Mouse (Mus musculus) cerebellum, postnatal 4 days (tissue): Measurements from ENCODE around the gene Arl4d.
A peak's percentile ranks its signal among the peaks of the same experiment; 100 is the strongest.
"Not testable (repeated sequence)": the region's sequence is repeated elsewhere in the genome, so short reads cannot be mapped to it uniquely, and the experiment has no call there.

Source experiments
- DNase-seq, 2 experiments: peaks; one replicate each; pipeline ENCODE4 v3.0.0; 2022; ENCODE audit warnings: low spot score in 2 of 2, mixed read lengths in 1 of 2

The Arl4d gene

GRCm38 (mm10) chr11:101664825-101665635 lies at the start of gene Arl4d:
Arl4d (plus strand) TSS chr11:101665541.
- DNase-seq: peak; percentile 86 to 92

DNA sequence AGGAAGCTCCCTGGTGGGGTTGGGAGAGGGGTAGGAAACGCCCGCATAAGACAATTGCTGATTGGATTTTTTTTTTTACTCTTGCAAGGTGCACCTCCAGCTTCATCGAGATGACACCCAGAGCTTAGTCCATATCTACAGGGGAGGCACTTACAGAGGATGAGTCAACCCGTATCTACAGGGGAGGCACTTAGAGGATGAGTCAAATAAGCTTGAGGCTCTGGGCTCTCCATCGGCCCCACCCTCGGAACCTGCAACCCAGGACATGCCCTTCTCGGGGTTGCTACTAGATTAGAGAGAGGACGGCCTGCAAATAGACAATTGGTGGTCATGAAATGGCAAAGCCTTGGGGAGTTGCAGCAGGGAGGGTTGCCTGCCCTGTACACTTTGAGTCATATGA lies 49.2 kb upstream of the Arl4d start:
- no peak for DNase-seq

GRCm38 (mm10) chr11:101616948-101617767 lies 48.2 kb upstream of the Arl4d start:
- peak in 1 of 2 experiments; percentile 21 for DNase-seq

GRCm38 (mm10) chr11:101617849-101618248 lies 47.5 kb upstream of the Arl4d start:
- peak in 1 of 2 experiments; percentile 9 for DNase-seq

- DNase-seq: no peak
Observed at GRCm38 (mm10) chr11:101618596-101618995, 46.7 kb upstream of the Arl4d start.

DNA sequence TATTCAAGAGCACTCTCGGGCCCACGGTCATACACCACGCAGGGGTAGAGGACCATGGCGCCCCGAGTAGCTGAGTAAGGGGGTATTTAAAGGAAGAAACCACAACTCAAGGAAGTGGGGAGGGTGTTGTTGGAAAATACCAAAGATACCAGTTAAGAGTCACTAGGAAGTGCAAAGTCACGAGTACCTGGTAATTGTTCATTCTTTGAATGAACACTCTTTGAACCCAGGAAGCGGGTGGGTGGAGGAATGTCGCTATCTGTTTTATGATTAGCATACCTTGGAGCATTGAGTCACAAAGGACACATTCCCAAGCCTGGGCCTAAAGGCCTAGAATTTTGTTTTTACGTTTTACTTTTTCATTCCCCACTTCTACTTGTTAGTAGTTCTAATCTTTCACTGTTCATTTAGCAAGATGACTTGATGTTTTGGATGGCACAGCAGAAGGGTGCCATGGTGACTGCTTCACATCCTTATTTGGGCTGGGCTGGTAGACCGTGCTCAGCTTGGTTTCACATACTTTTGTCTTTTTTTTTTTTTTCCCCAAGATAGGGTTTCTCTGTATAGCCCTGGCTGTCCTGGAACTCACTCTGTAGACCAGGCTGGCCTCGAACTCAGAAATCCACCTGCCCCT lies 45.2 kb upstream of the Arl4d start:
- DNase-seq: not testable (repeated sequence)

DNA sequence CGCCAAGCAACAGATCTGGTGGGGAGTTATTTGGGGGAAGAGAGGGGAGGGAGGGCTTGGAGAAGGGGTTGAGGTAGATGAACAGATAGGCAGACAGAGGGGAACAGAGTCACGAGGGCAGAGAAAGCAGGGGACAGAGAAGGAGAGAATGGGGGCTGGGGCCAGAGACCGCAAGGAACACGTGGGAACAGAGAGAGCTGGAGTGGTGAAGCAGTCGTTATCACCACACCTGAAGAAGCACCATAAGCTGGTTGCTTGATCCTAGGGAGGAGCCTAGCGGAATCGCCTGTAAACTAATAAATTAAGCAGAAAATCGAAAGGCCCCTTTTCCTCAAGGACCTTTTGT lies 38.7 kb upstream of the Arl4d start:
- DNase-seq: no peak

DNA sequence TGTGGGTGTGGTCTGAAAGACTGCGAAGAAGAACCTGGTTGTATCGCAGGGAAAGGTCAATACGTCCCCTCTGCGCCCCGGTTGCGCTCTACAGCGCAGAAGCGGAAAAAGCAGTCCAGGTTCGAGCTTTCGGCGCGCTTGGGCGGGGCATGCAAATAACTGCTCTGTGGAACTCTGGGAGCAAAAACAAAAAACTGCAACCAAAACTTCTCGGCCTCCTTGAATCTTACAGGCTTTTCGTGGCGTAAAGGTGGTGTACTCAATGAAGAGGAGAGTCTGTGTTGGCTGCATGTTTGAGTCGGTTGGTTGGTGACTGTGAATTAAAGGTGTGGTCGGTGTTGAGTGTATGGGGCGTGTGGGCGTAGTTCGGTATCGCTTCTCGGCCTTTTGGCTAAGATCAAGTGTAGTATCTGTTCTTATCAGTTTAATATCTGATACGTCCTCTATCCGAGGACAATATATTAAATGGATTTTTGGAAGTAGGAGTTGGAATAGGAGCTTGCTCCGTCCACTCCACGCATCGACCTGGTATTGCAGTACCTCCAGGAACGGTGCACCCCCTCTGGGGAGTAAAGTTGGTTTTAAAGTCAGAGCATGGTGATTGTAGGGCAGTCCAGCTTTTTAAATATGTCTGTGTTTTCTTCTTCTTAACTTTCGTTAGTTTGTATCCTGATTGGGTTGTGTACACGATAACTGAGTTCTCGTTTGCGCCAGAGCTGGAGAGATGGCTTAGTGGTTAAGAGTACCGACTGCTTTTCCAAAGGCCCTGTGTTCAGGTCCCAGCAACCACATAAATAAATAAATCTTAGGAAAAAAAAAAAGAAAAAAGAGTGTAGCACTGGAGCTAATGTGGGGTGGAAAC lies 38.1 kb upstream of the Arl4d start, which contains the start of gene Rdm1:
Gene Rdm1, plus strand, starts transcription at position 201 of the 862 bp plus-strand sequence.
- peak; percentile 49 to 73 for DNase-seq

DNA sequence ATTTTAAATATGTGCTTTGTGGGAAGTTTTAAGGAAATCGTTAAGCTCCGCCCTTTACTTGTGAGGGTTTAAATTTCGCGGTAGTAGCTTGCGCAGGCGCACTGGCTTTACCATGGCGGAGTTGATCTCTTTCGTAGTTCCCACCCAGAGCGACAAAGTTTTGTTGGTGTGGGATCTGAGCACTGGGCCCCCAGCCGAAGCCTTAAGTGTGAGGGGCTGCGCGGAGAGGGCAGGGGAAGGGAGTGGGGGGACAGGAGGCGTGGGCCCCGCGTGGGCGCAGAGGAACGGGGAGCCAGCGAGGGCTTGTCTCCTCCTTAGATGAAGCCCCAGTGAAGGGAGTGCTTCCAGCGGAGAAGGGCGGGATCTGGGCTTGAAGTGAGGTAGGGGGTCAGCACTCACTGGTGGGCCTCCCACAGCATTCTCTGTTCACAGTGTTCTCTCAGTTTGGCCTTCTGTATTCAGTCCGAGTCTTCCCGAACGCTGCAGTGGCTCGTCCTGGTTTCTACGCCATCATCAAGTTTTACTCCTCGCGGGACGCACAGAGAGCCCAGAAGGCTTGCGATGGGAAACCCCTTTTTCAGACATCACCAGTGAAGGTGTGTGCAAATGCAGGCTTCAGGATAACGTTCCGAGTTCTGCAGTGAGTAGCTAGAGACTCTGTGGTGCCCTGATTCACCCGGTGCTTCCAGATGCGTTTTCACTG lies 37.3 kb upstream of the Arl4d start:
- peak; percentile 71 to 76 for DNase-seq

- not testable (repeated sequence) for DNase-seq
Observed at GRCm38 (mm10) chr11:101628733-101629417, 36.5 kb upstream of the Arl4d start.

GRCm38 (mm10) chr11:101635660-101636059 lies 29.7 kb upstream of the Arl4d start:
- DNase-seq: no peak

- no peak for DNase-seq
Observed at GRCm38 (mm10) chr11:101639761-101640160, 25.6 kb upstream of the Arl4d start.

DNA sequence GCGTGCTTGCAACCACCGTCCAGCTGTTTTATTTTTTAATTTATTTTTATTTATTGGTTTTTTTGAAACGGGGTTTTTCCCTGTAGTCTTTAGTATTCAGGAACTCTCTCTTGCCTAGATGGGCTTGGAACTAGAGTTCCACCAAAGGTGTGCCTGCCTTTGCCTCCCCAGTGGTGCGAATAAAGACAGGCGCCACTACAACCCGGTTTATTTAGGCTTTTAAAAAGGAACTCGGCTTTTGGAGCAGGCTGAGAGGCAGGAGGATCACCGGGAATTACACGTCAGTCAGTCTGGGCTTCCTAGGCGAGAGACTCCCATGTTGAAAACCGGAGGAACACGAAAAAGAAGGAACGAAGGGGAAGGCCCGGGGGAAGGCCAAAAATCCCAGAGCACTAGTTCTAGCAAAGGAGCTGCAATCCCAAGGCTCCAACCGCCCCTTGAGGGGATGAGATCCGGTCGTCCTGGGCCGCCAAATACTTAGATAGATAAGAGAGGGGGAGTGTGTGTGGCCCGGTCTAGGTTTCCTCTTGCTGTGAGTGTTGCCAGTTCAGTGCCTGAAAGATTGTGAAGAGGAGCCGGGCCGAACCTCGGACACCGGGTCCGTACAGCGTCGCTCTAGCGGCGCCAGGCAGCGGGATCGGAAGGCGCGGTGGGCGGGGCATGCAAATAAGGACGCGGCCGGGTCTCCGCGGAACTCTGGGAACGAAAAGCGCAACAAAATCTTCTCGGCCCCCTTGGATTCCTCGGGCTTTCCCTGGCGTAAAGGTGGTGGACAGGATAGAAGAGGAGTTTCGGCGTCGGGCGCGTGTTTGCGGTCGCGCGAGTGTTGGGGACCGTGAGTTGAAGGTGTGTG lies 24.3 kb upstream of the Arl4d start:
- peak; percentile 57 to 79 for DNase-seq

DNA sequence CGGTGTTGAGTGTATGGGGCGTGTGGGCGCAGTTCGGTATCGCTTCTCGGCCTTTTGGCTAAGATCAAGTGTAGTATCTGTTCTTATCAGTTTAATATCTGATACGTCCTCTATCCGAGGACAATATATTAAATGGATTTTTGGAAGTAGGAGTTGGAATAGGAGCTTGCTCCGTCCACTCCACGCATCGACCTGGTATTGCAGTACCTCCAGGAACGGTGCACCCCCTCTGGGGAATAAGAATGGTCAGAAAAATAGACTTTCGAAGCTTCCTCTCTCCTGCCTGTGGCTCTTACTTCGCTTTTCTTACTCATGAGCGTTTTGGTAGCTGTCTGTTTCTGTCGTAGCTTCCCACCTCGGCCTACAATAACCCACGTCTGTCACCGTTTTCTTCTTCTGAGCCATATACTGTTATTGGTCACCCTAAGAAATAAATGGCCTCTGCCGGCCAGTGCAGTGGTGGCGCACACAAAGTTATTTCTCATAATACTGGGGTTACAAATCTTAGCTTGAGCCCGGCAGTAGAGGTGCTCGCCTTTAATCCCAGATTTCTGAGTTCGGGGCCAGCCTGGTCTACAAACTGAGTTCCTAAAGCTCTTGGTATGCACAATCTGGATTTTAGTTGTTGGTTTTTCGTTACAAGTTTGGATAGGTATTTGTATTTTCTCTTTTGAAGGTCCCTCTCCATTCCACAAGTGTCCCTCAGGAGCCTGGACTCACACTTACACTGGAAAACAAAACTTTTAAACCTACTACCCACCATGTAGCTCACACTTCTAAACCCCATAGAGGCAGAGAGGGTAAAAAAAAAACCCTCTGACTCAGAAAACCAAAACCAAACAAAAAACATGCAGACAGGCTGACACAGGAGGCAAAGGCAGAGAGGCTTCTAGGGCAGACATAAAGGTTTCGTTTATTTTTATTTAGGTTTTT lies 23.4 kb upstream of the Arl4d start:
- peak in 1 of 2 experiments; percentile 10 for DNase-seq

DNA sequence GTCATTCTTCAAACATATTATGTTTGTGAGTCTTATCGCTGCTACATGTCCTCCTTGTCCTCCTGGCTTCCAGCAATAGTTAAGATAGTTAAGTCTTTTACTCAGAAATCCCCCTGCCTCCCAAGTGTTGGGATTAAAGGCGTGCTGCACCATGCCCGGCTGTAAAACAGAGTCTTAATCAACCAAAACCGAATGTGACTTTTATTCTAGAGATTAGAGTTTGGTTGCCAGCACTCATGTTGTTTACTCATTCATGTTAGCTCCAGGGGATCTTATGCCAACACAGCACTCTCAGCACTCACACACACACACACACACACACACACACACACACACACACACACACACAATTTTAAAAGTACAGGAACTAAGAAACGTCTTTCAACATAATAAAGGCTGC lies 22.4 kb upstream of the Arl4d start:
- no peak for DNase-seq

- no peak for DNase-seq
Observed at GRCm38 (mm10) chr11:101644591-101644990, 20.8 kb upstream of the Arl4d start.

DNA sequence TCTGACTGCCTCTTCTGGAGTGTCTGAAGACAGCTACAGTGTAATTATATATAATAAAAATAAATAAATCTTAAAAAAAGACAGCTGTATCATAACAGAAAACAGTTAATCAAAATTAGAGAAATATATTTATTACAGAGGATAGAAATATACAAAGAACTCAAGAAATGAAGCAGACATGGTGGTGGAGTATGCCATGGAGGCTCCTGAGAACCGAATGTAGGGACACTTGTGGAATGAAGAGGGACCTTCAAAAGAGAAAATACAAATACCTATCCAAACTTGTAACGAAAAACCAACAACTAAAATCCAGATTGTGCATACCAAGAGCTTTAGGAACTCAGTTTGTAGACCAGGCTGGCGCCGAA lies 20.3 kb upstream of the Arl4d start:
- not testable (repeated sequence) for DNase-seq
